Mouse (Mus musculus) midbrain, postnatal 0 days (tissue): ENCODE measurements at regions not wholly inside any gene's neighbourhood (a gene's known extent, or its start where the extent isn't known, plus 50 kb on each side); places are given as distances from the start of the nearest gene placed in this dataset.

Experiments
- ATAC-seq: fragments of 200-750 bp; cut with Nextera tagmentation; 2 replicates; pipeline ENCODE4 v1.8.0; 2017; ENCODE audit warnings: moderate number of reproducible peaks, mild to moderate bottlenecking, moderate TSS enrichment, moderate library complexity; ENCODE audit not compliant: low FRiP score
- DNase-seq: peaks from one replicate; pipeline ENCODE4 v3.0.0-alpha.2; 2015; ENCODE audit warnings: low spot score
- H3K27ac ChIP-seq: fragments of 300-500 bp; sonication (generic); 2 replicates; pipeline ENCODE4 v1.5.1; 2014; ENCODE audit warnings: low read depth, mild to moderate bottlenecking, low read length, mixed read lengths
- H3K27me3 ChIP-seq: fragments of 300-500 bp; sonication (generic); 2 replicates; pipeline ENCODE4 v1.6.1; 2014; ENCODE audit warnings: low read length, control low read depth, mixed read lengths; ENCODE audit not compliant: insufficient read depth
- H3K36me3 ChIP-seq: fragments of 300-500 bp; sonication (generic); 2 replicates; pipeline ENCODE4 v1.6.1; 2014; ENCODE audit warnings: low read length, control low read depth, mixed read lengths; ENCODE audit not compliant: insufficient read depth
- H3K4me1 ChIP-seq: fragments of 300-500 bp; sonication (generic); 2 replicates; pipeline ENCODE4 v1.6.1; 2014; ENCODE audit warnings: mild to moderate bottlenecking, control low read depth, antibody characterized with exemption, low read length, mixed read lengths; ENCODE audit not compliant: insufficient read depth
- H3K4me2 ChIP-seq: fragments of 300-500 bp; sonication (generic); 2 replicates; pipeline ENCODE4 v1.6.1; 2014; ENCODE audit warnings: low read depth, mild to moderate bottlenecking, low read length, mixed read lengths; ENCODE audit not compliant: poor library complexity, severe bottlenecking
- H3K4me3 ChIP-seq: fragments of 300-500 bp; sonication (generic); 2 replicates; pipeline ENCODE4 v1.5.1; 2014; ENCODE audit warnings: low read depth, mild to moderate bottlenecking, low read length, moderate library complexity
- H3K9ac ChIP-seq: fragments of 300-500 bp; sonication (generic); replicated peaks from 2 replicates; pipeline ENCODE4 v1.6.1; 2014; ENCODE audit warnings: mild to moderate bottlenecking, low read length, moderate library complexity, mixed read lengths; ENCODE audit not compliant: poor library complexity, severe bottlenecking
- H3K9me3 ChIP-seq: fragments of 300-500 bp; sonication (generic); 2 replicates; pipeline ENCODE4 v1.6.1; 2016; ENCODE audit warnings: low read length, control low read depth
- CTCF ChIP-seq: IDR thresholded peaks from 2 replicates; pipeline ENCODE4 v1.5.1; 2016; ENCODE audit warnings: antibody characterized with exemption, mild to moderate bottlenecking
- WGBS: fragments of 180-500 bp; shearing (Covaris S2); extraction: QIAGEN DNeasy Blood & Tissue Kit; methylation state at CpG from one replicate; pipeline ENCODE4 v1.1.7; 2014; 5-methylcytosine and 5-hydroxymethylcytosine counted together

DNA sequence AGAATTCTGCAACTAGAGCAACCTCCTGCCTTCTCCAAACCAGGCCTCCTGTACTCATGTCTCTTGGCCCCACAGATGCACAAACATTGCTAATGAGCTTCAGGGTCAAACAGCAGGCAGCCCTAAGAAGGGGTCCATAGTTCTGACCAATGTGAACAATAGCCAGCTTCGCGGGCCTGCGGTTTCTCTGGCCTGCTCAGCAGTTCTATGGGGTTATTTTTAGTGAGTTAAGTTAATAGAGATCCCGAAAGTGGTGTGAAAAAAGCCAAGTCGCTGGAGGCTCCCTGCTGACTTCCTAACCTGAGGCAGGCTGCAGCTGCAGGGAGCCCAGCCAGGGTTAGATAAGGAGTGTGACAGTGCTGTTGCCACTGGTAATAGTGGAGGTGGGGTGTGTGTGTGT is 106.6 kb downstream of the Pdcd6ip start:
- DNase-seq (no peak), ATAC-seq (no peak)
- Histone ChIP-seq H3K27ac (no peak overlapping the region), H3K36me3 (no peaks in the 10 kb centered on the region), H3K4me3 (no peak overlapping the region), H3K4me1 (no peaks in the 10 kb centered on the region), H3K4me2 (no peak overlapping the region), H3K9ac (no peak overlapping the region), H3K9me3 (no peaks in the 10 kb centered on the region), H3K27me3 (no peaks in the 10 kb centered on the region)
- no peak for TF ChIP-seq CTCF
- 16% methylated on average over 5 of the region's 5 CpGs for WGBS

DNA sequence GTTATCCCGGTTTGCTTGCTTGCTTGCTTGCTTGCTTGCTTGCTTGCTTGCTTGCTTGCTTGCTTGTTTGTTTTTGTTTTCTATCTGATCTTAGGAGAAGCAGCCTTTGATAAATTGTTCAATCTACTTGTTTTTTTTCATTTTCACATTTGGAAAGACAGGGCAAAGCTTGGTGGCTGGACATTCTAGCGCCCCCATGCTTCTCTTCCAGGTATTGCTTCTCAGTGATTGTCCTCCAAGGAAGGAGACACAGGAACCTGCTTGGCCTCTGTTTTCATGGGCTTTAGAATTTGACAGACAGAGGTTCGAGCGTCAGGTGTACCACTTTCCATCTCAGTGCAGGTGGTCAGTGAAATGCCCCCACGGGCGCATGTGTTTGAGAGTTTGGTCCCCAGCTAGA is 120.8 kb downstream of the Pdcd6ip start:
- DNase-seq (no peak), ATAC-seq (no peak)
- no peak overlapping the region for H3K4me2 ChIP-seq
- TF ChIP-seq CTCF = peak; percentile 57
- H3K4me1 ChIP-seq = no peaks in the 10 kb centered on the region
- no peak overlapping the region for H3K4me3 ChIP-seq
- WGBS = 62% methylated on average over 6 of the region's 6 CpGs
- H3K27me3 ChIP-seq = no peaks in the 10 kb centered on the region
- no peaks in the 10 kb centered on the region for H3K9me3 ChIP-seq
- no peak overlapping the region for H3K27ac ChIP-seq
- no peak overlapping the region for H3K9ac ChIP-seq
- H3K36me3 ChIP-seq = no peaks in the 10 kb centered on the region

DNA sequence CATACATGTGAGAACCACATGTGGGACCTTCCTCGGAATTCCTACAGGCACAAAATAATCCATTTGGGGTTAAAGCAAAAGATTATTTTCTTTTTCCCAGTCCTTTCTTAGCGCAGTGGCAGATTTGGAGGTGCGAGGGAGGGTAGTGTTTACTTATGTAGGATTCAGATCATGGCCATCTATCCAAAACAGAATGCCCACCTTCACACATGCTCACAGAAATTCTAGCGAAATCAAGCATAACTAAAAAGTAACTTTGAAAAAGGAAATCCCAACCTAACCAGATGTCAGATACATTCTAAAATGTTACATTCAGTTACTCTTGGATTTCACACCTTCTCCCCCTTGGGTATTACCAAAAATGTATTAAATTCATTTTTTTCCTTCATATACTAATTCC is 121.6 kb downstream of the Pdcd6ip start:
- H3K4me1 ChIP-seq = no peaks in the 10 kb centered on the region
- DNase-seq (no peak), ATAC-seq (no peak)
- H3K9ac ChIP-seq = no peak overlapping the region
- no peak for TF ChIP-seq CTCF
- no peak overlapping the region for H3K27ac ChIP-seq
- 90% methylated on average over 4 of the region's 4 CpGs for WGBS
- H3K9me3 ChIP-seq = no peaks in the 10 kb centered on the region
- H3K4me3 ChIP-seq = no peak overlapping the region
- no peak overlapping the region for H3K4me2 ChIP-seq
- H3K36me3 ChIP-seq = no peaks in the 10 kb centered on the region
- no peaks in the 10 kb centered on the region for H3K27me3 ChIP-seq

DNA sequence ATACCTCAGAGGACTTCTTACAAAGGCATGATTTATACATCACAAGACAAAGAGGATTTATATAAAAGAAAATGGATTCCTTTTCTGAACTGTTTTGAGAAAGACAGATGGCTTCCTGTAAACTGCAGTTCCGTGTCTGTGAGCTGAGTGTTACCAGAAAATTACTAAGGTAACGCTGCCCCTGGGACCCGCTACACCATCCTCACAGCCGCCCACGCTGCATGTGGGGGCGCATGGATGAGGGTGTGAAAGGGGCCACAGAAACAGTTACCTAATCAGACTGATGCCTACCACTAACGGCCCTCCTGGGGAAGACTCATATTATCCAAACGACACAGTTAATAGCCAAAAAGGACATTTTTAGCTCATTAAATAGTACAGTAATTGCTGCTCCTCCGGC is 129.8 kb downstream of the Pdcd6ip start:
- ATAC-seq (no peak), DNase-seq (peak; percentile 45)
- no peaks in the 10 kb centered on the region for H3K27me3 ChIP-seq
- no peak overlapping the region for H3K4me3 ChIP-seq
- H3K9ac ChIP-seq = no peak overlapping the region
- H3K4me2 ChIP-seq = no peak overlapping the region
- no peaks in the 10 kb centered on the region for H3K9me3 ChIP-seq
- TF ChIP-seq CTCF = no peak
- WGBS = 64% methylated on average over 9 of the region's 9 CpGs
- H3K36me3 ChIP-seq = no peaks in the 10 kb centered on the region
- H3K4me1 ChIP-seq = no peaks in the 10 kb centered on the region
- no peak overlapping the region for H3K27ac ChIP-seq

DNA sequence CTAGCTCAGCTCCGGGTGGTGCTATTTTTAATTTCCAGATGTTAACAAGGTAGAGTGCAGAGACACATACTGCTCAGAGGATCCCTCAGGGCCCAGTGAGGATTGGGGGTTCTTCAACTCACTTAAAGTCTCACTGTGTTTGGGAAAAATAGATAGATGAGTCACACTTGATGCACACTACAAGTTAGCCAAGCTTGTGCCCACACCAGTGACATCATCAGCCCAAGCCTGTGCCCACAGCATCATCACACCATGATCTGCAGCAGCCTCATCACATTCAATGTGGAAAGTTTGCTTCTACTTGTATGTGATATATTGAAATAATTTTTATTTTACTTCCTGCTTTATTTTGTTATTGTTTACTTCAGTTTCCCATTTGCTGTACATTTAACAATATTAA is 139.2 kb downstream of the Pdcd6ip start:
- H3K4me1 ChIP-seq = no peaks in the 10 kb centered on the region
- WGBS = 65% methylated on average over 1 of the region's 1 CpGs
- no peaks in the 10 kb centered on the region for H3K9me3 ChIP-seq
- no peaks in the 10 kb centered on the region for H3K27me3 ChIP-seq
- H3K36me3 ChIP-seq = no peaks in the 10 kb centered on the region
- no peak overlapping the region for H3K27ac ChIP-seq
- no peak overlapping the region for H3K4me3 ChIP-seq
- no peak overlapping the region for H3K4me2 ChIP-seq
- no peak overlapping the region for H3K9ac ChIP-seq
- TF ChIP-seq CTCF = no peak
- ATAC-seq (no peak), DNase-seq (no peak)

DNA sequence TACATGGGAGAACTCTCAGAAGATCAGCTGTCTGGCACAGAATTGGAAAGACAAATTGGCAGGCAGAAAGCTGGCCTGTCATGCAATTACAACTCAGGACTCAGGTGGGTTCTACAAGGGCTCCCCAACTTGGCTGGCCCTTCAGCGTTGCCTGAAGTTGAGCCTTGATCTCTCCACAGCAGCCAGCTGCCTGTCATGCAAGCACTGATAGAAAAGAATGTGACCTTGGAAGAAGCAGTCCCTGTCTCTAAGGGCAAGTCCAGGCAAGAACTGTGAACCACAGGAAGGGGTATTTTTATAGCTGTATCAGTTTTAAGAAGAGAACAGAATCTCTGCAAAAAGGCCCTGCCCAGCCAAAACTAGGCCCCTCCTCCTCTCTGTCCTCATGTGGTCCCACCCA is 140.4 kb downstream of the Pdcd6ip start:
- Histone ChIP-seq H3K9me3 (no peaks in the 10 kb centered on the region), H3K4me1 (no peaks in the 10 kb centered on the region), H3K9ac (no peak overlapping the region), H3K27ac (no peak overlapping the region), H3K4me3 (no peak overlapping the region), H3K27me3 (no peaks in the 10 kb centered on the region), H3K36me3 (no peaks in the 10 kb centered on the region), H3K4me2 (no peak overlapping the region)
- ATAC-seq = no peak
- WGBS = 80% methylated on average over 1 of the region's 1 CpGs
- TF ChIP-seq CTCF = no peak
- no peak for DNase-seq

DNA sequence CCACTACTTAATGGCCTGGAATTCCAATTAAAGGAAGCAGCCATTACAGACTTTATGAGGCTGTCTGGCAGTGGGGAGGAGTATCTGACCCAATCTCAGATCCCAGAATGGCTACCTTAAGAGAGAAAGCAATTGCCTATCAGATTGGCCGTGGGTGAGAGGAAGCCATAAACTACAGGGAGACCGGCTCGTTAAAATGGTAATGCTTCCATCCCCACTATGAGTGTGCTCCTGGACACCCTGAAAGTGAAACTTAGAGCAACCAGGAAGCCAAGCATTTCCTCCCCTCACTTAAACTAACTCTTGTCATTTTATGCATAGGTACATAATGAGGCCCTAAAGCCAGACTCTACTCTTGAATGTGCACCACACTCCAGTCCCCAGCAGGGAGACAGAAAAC is 141.4 kb downstream of the Pdcd6ip start:
- no peak for ATAC-seq
- Histone ChIP-seq H3K9ac (no peak overlapping the region), H3K36me3 (no peaks in the 10 kb centered on the region), H3K4me2 (no peak overlapping the region), H3K9me3 (no peaks in the 10 kb centered on the region), H3K4me3 (no peak overlapping the region), H3K27ac (no peak overlapping the region), H3K27me3 (no peaks in the 10 kb centered on the region), H3K4me1 (no peaks in the 10 kb centered on the region)
- DNase-seq = no peak
- TF ChIP-seq CTCF = no peak
- 84% methylated on average over 3 of the region's 3 CpGs for WGBS
